Mouse (Mus musculus) embryonic facial prominence, embryonic 15.5 days (tissue): ENCODE results near the gene Pradc1. TPM values are rescaled to one million over a fixed set of nuclear protein-coding genes. Genes with fewer than 3 reads are reported as not detected.
A peak's percentile ranks its signal among the peaks of the same experiment; 100 is the strongest.
"Not testable (repeated sequence)": the region's sequence is repeated elsewhere in the genome, so short reads cannot be mapped to it uniquely, and the experiment has no call there.

ENCODE experiments used
- ATAC-seq: fragments of 200-750 bp; cut with Nextera tagmentation; 2 replicates; pipeline ENCODE4 v1.8.0; 2017; ENCODE audit warnings: low read depth, moderate TSS enrichment; ENCODE audit not compliant: insufficient number of reproducible peaks, low FRiP score, low TSS enrichment
- H3K27ac ChIP-seq: fragments of 300-500 bp; sonication (generic); replicated peaks from 2 replicates; pipeline ENCODE4 v1.5.1; 2015; ENCODE audit warnings: mild to moderate bottlenecking, inconsistent platforms
- H3K27me3 ChIP-seq: fragments of 300-500 bp; sonication (generic); 2 replicates; pipeline ENCODE4 v1.6.1; 2015; ENCODE audit warnings: inconsistent platforms
- H3K36me3 ChIP-seq: fragments of 300-500 bp; sonication (generic); 2 replicates; pipeline ENCODE4 v1.6.1; 2015; ENCODE audit warnings: mild to moderate bottlenecking, inconsistent platforms
- H3K4me1 ChIP-seq: fragments of 300-500 bp; sonication (generic); 2 replicates; pipeline ENCODE4 v1.6.1; 2015; ENCODE audit warnings: inconsistent platforms
- H3K4me2 ChIP-seq: fragments of 300-500 bp; sonication (generic); replicated peaks from 2 replicates; pipeline ENCODE4 v1.6.1; 2015; ENCODE audit warnings: mild to moderate bottlenecking, inconsistent platforms
- H3K4me3 ChIP-seq: fragments of 300-500 bp; sonication (generic); replicated peaks from 2 replicates; pipeline ENCODE4 v1.5.1; 2015; ENCODE audit warnings: mild to moderate bottlenecking, inconsistent platforms
- H3K9ac ChIP-seq: fragments of 300-500 bp; sonication (generic); 2 replicates; pipeline ENCODE4 v1.6.1; 2015; ENCODE audit warnings: inconsistent platforms
- H3K9me3 ChIP-seq: fragments of 300-500 bp; sonication (generic); replicated peaks from 2 replicates; pipeline ENCODE4 v1.6.1; 2016; ENCODE audit warnings: inconsistent platforms
- WGBS: fragments of 180-500 bp; shearing (Covaris S2); methylation state at CpG from one replicate; pipeline ENCODE4 v1.1.7; 2015; 5-methylcytosine and 5-hydroxymethylcytosine counted together
- polyA plus RNA-seq: library from polyadenylated mRNA; unstranded; fragments of >200 nt; fragmentation: Nextera tagmentation; extraction: Ambion mirVana; gene quantifications from 2 replicates; pipeline ENCODE4 v1.2.1, GENCODE M21; 2015

The Pradc1 gene
- polyA plus RNA-seq, 1 experiment from 2014 or later = 42.4 TPM

DNA sequence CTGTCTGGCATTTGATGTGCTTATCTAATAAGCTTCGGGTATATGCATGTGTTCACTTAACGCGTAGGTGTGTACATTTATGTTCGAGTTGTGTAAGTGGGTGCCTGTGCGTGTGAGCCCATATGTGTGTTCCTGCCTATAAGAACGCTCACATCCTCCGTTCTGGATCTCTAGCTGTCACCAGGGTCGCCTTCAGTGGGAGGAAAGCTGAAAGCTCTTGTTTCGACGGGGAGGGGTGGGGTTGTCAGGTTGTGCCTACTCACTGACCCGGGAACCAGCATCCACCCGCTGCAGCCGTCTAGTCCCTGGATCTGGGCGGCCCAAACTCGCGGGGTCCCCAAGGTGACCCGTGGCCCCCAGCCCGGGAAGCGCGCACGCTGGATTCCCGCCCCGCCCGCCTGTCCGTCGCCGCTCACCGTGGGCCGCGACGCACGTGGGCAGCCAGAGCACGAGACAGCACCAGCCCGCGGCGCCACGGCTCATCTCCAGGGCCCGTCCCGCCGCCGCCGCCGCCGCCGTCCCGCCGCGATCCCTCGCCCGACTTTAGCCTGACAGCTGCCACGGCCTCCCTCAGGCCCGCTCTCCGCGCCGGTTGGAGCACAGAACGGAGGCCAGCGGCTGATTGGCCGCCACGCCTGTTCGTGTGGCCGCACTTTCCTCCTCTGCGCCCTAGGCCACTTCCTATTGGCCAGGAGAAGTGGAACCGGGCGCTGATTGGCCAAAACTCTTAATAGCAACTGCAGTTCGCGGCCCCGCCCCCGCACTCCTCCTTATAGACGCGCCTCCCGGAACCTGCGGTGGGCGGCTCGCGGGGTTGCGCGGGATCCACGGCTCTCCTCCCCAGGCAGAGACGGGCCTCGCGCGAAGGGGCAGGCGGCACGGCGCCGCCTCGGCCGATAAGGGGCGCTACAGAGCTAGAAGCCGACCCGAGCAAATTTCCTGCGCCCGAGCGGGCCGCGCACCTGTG, 790 bp downstream of the Pradc1 start, which contains the start of gene Cct7:
Gene Cct7, plus strand, starts transcription at position 818 of the 967 bp plus-strand sequence.
- Histone ChIP-seq H3K27ac (peak within 1 kb of the TSS; percentile 95), H3K4me2 (peak within 1 kb of the TSS; percentile 97), H3K4me3 (peak within 1 kb of the TSS; percentile 84), H3K36me3 (peaks cover 12% of the 10 kb centered on the region; the same call in 1 of the 2 replicates), H3K27me3 (no peaks in the 10 kb centered on the region), H3K4me1 (peaks cover 24% of the 10 kb centered on the region), H3K9ac (peak within 1 kb of the TSS; percentile 82), H3K9me3 (no peaks in the 10 kb centered on the region)
- peak; percentile 94 for ATAC-seq
- WGBS = 2% methylated on average over 94 of the region's 96 CpGs

DNA sequence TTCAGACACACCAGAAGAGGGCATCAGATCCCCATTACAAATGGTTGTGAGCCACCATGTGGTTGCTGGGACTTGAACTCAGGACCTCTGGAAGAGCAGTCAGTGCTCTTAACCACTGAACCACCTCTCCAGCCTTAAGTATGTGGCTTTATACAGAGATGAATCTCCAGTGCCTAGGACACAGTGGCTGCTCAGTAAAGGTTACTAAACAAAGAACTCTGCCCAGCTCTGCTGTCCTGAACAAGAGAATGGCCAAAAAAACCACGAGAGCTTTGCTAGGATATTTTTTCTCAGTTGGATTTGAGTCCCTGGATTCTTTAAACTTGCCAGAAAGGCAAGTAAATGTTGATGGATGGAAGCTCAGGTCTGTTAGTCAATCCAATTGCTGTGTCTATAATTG, 1.6 kb downstream of the Pradc1 start:
- not testable (repeated sequence) for H3K27me3 ChIP-seq, H3K9ac ChIP-seq, H3K27ac ChIP-seq, H3K9me3 ChIP-seq, ATAC-seq
- 70% methylated on average over 1 of the region's 1 CpGs for WGBS
- peaks cover 23% of the 10 kb centered on the region for H3K4me1 ChIP-seq
- peak overlapping the region; percentile 84 for H3K4me3 ChIP-seq
- peak overlapping the region; percentile 97 for H3K4me2 ChIP-seq
- peaks cover 19% of the 10 kb centered on the region for H3K36me3 ChIP-seq

DNA sequence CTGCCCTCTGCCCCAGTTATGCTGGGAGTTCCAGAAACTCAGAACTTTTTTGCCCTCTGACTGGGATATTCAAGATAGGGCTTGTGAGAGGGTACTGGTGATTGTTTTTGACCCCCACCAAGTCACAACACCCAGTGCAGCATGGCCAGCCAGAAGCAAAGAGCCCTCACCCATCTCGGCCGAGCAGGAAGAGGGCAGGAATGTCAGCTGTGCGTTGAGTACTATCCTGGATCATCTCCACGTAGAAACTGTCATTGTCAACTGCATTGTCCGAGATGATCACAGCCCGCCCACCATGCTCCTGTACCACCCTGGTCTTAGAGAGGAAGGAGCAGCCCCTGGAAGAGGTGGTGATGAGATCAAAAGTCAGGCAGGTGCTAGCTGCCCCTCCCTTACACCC, 4.4 kb downstream of the Pradc1 start:
- no peak overlapping the region for H3K4me2 ChIP-seq
- no peaks in the 10 kb centered on the region for H3K27me3 ChIP-seq
- H3K9me3 ChIP-seq = no peaks in the 10 kb centered on the region
- no peak overlapping the region for H3K27ac ChIP-seq
- H3K9ac ChIP-seq = no peak overlapping the region
- no peak overlapping the region for H3K4me3 ChIP-seq
- H3K36me3 ChIP-seq = peaks cover 37% of the 10 kb centered on the region
- WGBS = 87% methylated on average over 6 of the region's 6 CpGs
- H3K4me1 ChIP-seq = peaks cover 7% of the 10 kb centered on the region; the same call in 1 of the 2 replicates
- no peak for ATAC-seq

DNA sequence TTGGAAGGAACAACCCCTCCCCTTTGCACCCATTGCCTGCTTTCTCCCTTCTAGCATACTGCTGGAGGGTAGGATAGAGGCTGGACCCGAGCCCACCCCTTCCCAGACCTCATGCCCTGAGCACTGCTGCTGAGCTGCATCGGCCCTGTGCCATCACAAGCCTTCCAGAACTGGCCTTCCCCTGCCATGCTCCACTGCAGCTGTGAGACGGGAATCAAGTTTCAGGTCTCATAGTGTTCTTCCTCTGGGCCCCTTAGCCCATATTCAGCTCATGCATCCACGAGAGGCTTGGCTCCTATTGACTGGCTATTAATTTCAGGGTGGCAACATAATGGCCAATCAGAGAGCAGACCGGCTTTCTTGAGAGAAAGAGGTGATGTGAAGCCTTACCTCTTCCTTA, 6.5 kb downstream of the Pradc1 start:
- ATAC-seq = peak; percentile 26; the same call in 1 of the 2 replicates
- Histone ChIP-seq H3K9me3 (no peaks in the 10 kb centered on the region), H3K4me1 (0 out of 2 replicates have a peak, but pooled peaks cover 1% of the 10 kb centered on the region), H3K27ac (no peak overlapping the region), H3K4me3 (no peak overlapping the region), H3K9ac (no peak overlapping the region), H3K4me2 (no peak overlapping the region), H3K36me3 (peaks cover 56% of the 10 kb centered on the region), H3K27me3 (no peaks in the 10 kb centered on the region)
- 75% methylated on average over 5 of the region's 5 CpGs for WGBS

DNA sequence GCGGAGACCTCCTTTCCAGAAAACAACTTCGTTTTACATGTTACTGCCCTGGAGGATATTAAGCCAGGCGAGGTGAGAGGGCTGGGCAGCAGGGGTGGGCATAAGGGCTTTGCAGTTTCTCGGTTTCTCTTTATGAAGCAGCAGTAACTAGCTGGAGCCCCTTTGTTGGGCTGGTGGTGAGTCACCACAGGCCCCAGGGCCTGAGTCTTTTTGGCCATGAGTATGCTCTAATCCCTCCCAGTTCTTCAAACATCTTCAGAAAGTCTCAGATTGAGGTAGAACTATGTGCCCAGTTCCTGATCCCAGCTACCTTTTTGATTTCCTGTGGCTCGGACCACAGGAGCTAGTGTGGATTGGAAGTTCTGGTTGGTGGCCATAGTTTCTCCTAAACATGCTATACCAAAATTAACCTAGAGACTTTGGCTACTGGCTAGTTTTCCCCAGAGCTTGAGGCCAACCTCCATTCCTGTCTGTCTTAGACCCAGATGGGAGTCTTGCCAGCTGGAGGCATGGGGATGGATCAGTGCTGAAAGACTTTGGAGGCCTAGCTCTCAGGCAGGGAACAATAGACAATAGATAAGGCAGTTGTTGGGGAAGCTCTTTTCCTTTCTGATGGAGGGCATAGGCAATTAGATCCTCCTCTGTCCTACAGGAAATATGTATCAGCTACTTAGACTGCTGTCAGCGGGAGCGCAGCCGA, 7.4 kb downstream of the Pradc1 start:
- H3K4me1 ChIP-seq = no peaks in the 10 kb centered on the region
- no peak overlapping the region for H3K4me2 ChIP-seq
- H3K27ac ChIP-seq = no peak overlapping the region
- no peaks in the 10 kb centered on the region for H3K27me3 ChIP-seq
- no peak overlapping the region for H3K4me3 ChIP-seq
- peaks cover 64% of the 10 kb centered on the region for H3K36me3 ChIP-seq
- no peak overlapping the region for H3K9ac ChIP-seq
- no peaks in the 10 kb centered on the region for H3K9me3 ChIP-seq
- 90% methylated on average over 8 of the region's 8 CpGs for WGBS
- ATAC-seq = no peak

DNA sequence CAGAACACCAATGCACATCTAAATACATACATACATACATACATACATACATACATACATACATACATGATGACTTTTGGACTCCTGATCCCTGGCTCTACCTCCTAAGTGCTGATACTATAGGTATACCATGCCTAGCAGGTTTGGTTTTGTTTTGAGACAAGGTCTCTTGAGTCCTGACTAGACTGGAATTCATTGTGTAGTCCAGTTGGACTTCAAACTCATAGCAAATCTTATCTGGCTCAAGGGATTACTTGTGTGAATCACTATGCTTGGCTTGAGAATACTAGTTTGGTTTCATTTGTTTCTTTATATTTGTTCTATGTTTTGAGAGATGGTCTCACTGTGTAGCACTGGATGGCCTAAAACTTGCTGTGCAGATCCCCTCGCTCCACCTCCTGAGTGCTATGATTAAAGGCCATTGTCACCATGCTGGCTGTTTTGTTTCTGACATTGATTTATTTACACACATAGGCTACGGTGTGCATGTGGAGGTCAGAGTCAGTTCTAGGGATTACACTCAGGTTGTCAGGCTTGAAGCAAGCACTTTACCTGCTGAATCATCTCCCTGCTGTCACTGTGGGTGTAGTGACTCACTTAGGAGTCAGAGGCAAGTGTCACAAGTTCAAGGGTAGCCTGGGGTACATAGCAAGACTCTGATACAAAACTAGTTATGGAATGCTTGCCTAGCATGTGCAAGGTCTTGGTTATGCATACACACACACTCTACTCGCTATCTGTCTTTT, 8.1 kb downstream of the Pradc1 start:
- peaks cover 71% of the 10 kb centered on the region for H3K36me3 ChIP-seq
- H3K4me2 ChIP-seq = no peak overlapping the region
- WGBS = 88% methylated on average over 3 of the region's 3 CpGs
- no peaks in the 10 kb centered on the region for H3K9me3 ChIP-seq
- no peaks in the 10 kb centered on the region for H3K4me1 ChIP-seq
- no peak for ATAC-seq
- no peaks in the 10 kb centered on the region for H3K27me3 ChIP-seq
- H3K4me3 ChIP-seq = no peak overlapping the region
- H3K27ac ChIP-seq = no peak overlapping the region
- no peak overlapping the region for H3K9ac ChIP-seq

DNA sequence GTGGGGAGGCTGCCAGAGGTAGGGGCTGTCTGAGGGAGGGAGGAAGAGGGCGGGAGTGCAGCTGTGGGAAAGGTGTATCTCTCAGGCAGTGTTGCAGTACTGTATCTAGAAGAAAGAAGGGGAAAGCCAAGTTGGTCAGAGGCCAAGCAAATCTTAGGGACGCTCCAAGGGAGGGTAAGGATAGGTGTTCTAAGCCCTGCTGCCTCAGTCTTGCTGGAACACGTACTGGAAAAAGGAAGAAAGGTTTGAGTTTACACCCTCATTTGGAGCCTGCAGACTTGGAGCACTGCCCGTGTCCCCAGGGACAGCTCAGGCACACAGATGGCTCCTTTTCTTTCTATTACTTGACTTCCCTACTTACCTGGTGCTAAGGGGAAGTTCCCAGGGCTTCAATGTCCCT, 10.6 kb downstream of the Pradc1 start:
- H3K4me2 ChIP-seq = no peak overlapping the region
- H3K4me3 ChIP-seq = no peak overlapping the region
- H3K36me3 ChIP-seq = peaks cover 71% of the 10 kb centered on the region
- no peaks in the 10 kb centered on the region for H3K9me3 ChIP-seq
- H3K27me3 ChIP-seq = no peaks in the 10 kb centered on the region
- no peak overlapping the region for H3K9ac ChIP-seq
- H3K4me1 ChIP-seq = no peaks in the 10 kb centered on the region
- ATAC-seq = peak; percentile 16; the same call in 1 of the 2 replicates
- no peak overlapping the region for H3K27ac ChIP-seq
- WGBS = 76% methylated on average over 4 of the region's 4 CpGs

DNA sequence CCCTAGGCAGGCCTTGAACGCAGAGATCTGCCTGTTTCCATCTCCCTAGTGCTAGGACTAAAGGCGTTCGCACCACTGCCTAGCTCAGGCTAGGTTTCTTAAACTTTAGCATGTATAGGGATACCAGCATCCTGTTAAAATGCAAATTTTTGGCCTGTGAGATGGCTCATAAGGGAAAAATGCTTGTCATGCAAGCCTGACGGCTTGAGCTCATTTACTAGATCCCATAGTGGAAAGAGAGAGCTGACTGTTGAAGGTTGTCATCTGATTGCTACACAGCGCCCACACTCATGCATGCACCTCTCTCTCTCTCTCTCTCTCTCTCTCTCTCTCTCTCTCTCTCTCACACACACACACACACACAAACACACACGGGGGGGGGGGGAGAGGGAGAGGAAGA, 15.1 kb downstream of the Pradc1 start:
- Histone ChIP-seq H3K4me2 (no peak overlapping the region), H3K27me3 (no peaks in the 10 kb centered on the region), H3K9me3 (no peaks in the 10 kb centered on the region), H3K4me1 (0 out of 2 replicates have a peak, but pooled peaks cover 1% of the 10 kb centered on the region), H3K27ac (no peak overlapping the region), H3K36me3 (peaks cover 36% of the 10 kb centered on the region), H3K9ac (no peak overlapping the region), H3K4me3 (no peak overlapping the region)
- 83% methylated on average over 5 of the region's 6 CpGs for WGBS
- ATAC-seq = no peak

DNA sequence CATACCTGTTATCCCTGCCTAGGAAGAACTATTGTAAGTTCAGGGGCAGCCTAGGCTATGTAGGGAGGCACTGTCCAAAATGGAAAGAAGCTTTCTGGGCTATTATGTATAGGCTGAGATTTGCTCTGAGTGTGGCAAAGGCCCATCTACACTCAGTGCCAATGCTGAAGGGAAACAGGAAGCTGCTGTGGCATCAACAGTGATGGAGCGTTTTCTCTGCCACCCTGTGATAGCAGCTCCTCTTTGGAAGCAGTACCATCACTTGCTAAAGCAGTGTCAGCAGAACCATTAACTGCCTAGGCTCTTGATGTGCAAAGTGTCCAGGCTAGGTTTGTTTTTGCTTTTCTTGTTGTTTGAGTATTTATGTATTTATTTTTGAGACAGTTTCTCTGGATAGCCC, 15.6 kb downstream of the Pradc1 start:
- no peak overlapping the region for H3K9ac ChIP-seq
- H3K4me3 ChIP-seq = no peak overlapping the region
- no peaks in the 10 kb centered on the region for H3K9me3 ChIP-seq
- H3K27me3 ChIP-seq = no peaks in the 10 kb centered on the region
- no peak overlapping the region for H3K4me2 ChIP-seq
- H3K36me3 ChIP-seq = peaks cover 33% of the 10 kb centered on the region
- no peak overlapping the region for H3K27ac ChIP-seq
- 89% methylated on average over 1 of the region's 1 CpGs for WGBS
- 0 out of 2 replicates have a peak, but pooled peaks cover 5% of the 10 kb centered on the region for H3K4me1 ChIP-seq
- ATAC-seq = no peak

DNA sequence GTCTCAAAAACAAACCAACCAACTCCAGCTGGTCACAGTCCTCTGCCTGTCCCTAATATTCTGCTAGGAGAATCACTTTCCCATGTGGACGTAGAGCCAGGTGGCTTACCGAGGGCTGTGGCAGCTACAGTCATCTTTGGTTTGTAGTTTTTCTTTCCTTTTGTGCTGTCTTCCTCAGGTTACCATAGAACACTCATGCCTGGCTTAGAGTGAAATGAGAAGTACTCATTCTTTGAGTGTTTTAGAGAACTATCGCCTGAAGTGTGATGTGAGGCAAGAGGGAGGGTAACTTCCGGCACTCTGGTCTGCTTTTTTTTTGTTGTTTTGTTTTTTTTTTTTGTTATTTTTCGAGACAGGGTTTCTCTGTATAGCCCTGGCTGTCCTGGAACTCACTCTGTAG, 17.9 kb downstream of the Pradc1 start:
- H3K9ac ChIP-seq = no peak overlapping the region
- WGBS = 76% methylated on average over 5 of the region's 5 CpGs
- no peak overlapping the region for H3K4me3 ChIP-seq
- H3K9me3 ChIP-seq = no peaks in the 10 kb centered on the region
- ATAC-seq = no peak
- H3K4me1 ChIP-seq = 0 out of 2 replicates have a peak, but pooled peaks cover 6% of the 10 kb centered on the region
- peaks cover 11% of the 10 kb centered on the region for H3K36me3 ChIP-seq
- no peak overlapping the region for H3K4me2 ChIP-seq
- H3K27me3 ChIP-seq = no peaks in the 10 kb centered on the region
- no peak overlapping the region for H3K27ac ChIP-seq
